Mouse (Mus musculus) ES-Bruce4 (cell line): ENCODE results near the gene Tmco4. TPM values are rescaled to one million over a fixed set of nuclear protein-coding genes. Genes with fewer than 3 reads are reported as not detected.
A peak's percentile ranks its signal among the peaks of the same experiment; 100 is the strongest.

Experiments used
- H3K27ac ChIP-seq: 2 replicates; pipeline ENCODE4 v1.5.1; 2012; ENCODE audit warnings: low read length, inconsistent platforms; ENCODE audit not compliant: insufficient read depth
- H3K27me3 ChIP-seq: 2 replicates; pipeline ENCODE4 v1.6.1; 2012; ENCODE audit warnings: mild to moderate bottlenecking, low read length, inconsistent platforms; ENCODE audit not compliant: control insufficient read depth, poor library complexity, insufficient read depth, severe bottlenecking
- H3K36me3 ChIP-seq: 2 replicates; pipeline ENCODE4 v1.6.1; 2012; ENCODE audit warnings: inconsistent platforms, mild to moderate bottlenecking, low read length, moderate library complexity; ENCODE audit not compliant: control insufficient read depth, poor library complexity, insufficient read depth, severe bottlenecking
- H3K4me1 ChIP-seq: one replicate; pipeline ENCODE4 v1.8.1; 2011; ENCODE audit warnings: low read length; ENCODE audit not compliant: control insufficient read depth, insufficient read depth
- H3K4me3 ChIP-seq: 2 replicates; pipeline ENCODE4 v1.5.1; 2011; ENCODE audit warnings: low read depth, mild to moderate bottlenecking, low read length
- H3K9ac ChIP-seq: 2 replicates; pipeline ENCODE4 v1.6.1; 2012; ENCODE audit warnings: low read depth, mild to moderate bottlenecking, inconsistent platforms; ENCODE audit not compliant: poor library complexity, severe bottlenecking
- H3K9me3 ChIP-seq: replicated peaks from 2 replicates; pipeline ENCODE4 v1.6.1; 2012; ENCODE audit warnings: mild to moderate bottlenecking, low read length, inconsistent platforms; ENCODE audit not compliant: control insufficient read depth, poor library complexity, insufficient read depth, severe bottlenecking
- CTCF ChIP-seq: IDR thresholded peaks from one replicate; pipeline ENCODE4 v1.8.1; 2011; ENCODE audit warnings: low read depth, low read length
- EP300 ChIP-seq: IDR thresholded peaks from 2 replicates; pipeline ENCODE4 v1.6.1; 2011; ENCODE audit warnings: low read depth, low read length; ENCODE audit not compliant: insufficient read depth
- POLR2A ChIP-seq: IDR thresholded peaks from one replicate; pipeline ENCODE4 v1.8.1; 2011; ENCODE audit warnings: low read length; ENCODE audit not compliant: insufficient read depth
- polyA plus RNA-seq: library from polyadenylated mRNA; stranded (reverse); fragments of >200 nt; gene quantifications from 2 replicates; pipeline ENCODE4 v1.2.4, GENCODE M21; 2011; ENCODE audit warnings: low read depth; ENCODE audit not compliant: missing spikeins, insufficient read depth, insufficient read length

Gene Tmco4
- polyA plus RNA-seq = 3.0 and 3.9 TPM in 2 replicates

- H3K27me3 ChIP-seq = no peaks in the 10 kb centered on the region
- H3K36me3 ChIP-seq = no peaks in the 10 kb centered on the region
- H3K4me1 ChIP-seq = no peaks in the 10 kb centered on the region
- TF ChIP-seq EP300 (0 out of 2 replicates have a peak, but pooled peaks have one; percentile 11), POLR2A (peak; percentile 63), CTCF (no peak)
- peak within 1 kb of the TSS; percentile 75 for H3K4me3 ChIP-seq
- H3K27ac ChIP-seq = peak within 1 kb of the TSS; percentile 9; the same call in 1 of the 2 replicates
- peak within 1 kb of the TSS; percentile 79 for H3K9ac ChIP-seq
- no peaks in the 10 kb centered on the region for H3K9me3 ChIP-seq
Measured at GRCm38 (mm10) chr4:138972827-138973718, at the start of gene Tmco4. TSS of gene Tmco4 (plus strand) at chr4:138972888.

- no peak overlapping the region for H3K9ac ChIP-seq
- H3K9me3 ChIP-seq = no peaks in the 10 kb centered on the region
- no peaks in the 10 kb centered on the region for H3K4me1 ChIP-seq
- H3K27me3 ChIP-seq = no peaks in the 10 kb centered on the region
- TF ChIP-seq POLR2A (no peak), EP300 (no peak), CTCF (no peak)
- H3K4me3 ChIP-seq = no peak overlapping the region
- H3K36me3 ChIP-seq = no peaks in the 10 kb centered on the region
- no peak overlapping the region for H3K27ac ChIP-seq
Measured at GRCm38 (mm10) chr4:138925561-138925960, 47.1 kb upstream of the Tmco4 start.

GRCm38 (mm10) chr4:138933862-138934261, 38.8 kb upstream of the Tmco4 start:
- no peak for TF ChIP-seq POLR2A
- no peak for TF ChIP-seq EP300
- TF ChIP-seq CTCF = no peak
- Histone ChIP-seq H3K9ac (no peak overlapping the region), H3K36me3 (no peaks in the 10 kb centered on the region), H3K27ac (no peak overlapping the region), H3K4me3 (no peak overlapping the region), H3K9me3 (no peaks in the 10 kb centered on the region), H3K27me3 (no peaks in the 10 kb centered on the region), H3K4me1 (no peaks in the 10 kb centered on the region)

GRCm38 (mm10) chr4:138934456-138935145, 38.1 kb upstream of the Tmco4 start:
- no peaks in the 10 kb centered on the region for H3K27me3 ChIP-seq
- no peak overlapping the region for H3K4me3 ChIP-seq
- H3K36me3 ChIP-seq = no peaks in the 10 kb centered on the region
- TF ChIP-seq POLR2A (no peak), EP300 (no peak), CTCF (no peak)
- no peak overlapping the region for H3K27ac ChIP-seq
- no peaks in the 10 kb centered on the region for H3K4me1 ChIP-seq
- H3K9ac ChIP-seq = no peak overlapping the region
- H3K9me3 ChIP-seq = no peaks in the 10 kb centered on the region

DNA sequence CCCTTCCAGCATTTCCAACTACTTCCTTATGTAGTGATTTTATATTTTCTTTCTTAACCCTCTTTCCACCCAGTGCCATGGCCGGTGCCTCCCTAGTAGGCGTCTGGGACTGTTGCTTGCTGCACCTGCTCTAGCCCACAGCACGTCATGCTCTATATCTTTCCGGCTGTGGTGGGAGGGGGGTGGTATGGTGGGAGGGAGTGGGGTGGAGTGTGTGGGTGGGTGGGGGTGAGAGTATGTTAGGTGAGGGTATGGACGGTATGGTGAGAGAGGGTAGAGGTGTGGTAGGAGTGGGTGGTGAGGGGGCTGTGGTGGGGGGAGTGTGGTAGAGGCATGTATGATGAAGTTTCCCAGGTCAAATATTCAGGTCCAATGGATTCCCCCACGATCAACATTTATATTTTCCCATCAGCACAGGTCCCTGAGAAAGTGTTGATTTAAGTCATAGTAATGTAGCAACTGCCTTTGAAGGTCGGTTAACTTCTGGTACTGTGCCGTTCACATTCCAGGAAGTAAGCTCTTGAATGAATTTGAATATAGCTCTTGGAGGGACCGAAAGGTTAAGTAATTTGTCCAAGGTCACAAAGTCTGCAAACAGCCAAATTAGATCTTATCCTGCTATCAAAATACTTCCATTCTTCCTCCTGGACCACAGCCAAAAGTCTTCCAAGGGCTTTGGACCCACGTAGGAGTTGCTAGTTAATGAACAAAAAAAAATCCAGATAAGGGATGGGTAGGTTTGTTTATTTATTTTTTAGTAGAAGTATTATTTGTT, 34.0 kb upstream of the Tmco4 start:
- no peaks in the 10 kb centered on the region for H3K9me3 ChIP-seq
- no peak overlapping the region for H3K9ac ChIP-seq
- no peak for TF ChIP-seq POLR2A
- no peak for TF ChIP-seq EP300
- no peak for TF ChIP-seq CTCF
- H3K27me3 ChIP-seq = no peaks in the 10 kb centered on the region
- no peaks in the 10 kb centered on the region for H3K4me1 ChIP-seq
- H3K4me3 ChIP-seq = no peak overlapping the region
- no peak overlapping the region for H3K27ac ChIP-seq
- H3K36me3 ChIP-seq = no peaks in the 10 kb centered on the region
